Mouse (Mus musculus) induced T-regulatory cell, adult 2 months (primary cell): ENCODE results near the gene Akap2.
A peak's percentile ranks its signal among the peaks of the same experiment; 100 is the strongest.

Experiments used
- DNase-seq: peaks from one replicate; pipeline ENCODE4 v3.0.0-alpha.2; 2012; ENCODE audit warnings: low read depth

Gene Akap2

GRCm38 (mm10) chr4:57762424-57762823 lies 45.0 kb downstream of the Akap2 start:
- DNase-seq, result no peak

GRCm38 (mm10) chr4:57764392-57764791 lies 46.9 kb downstream of the Akap2 start:
- DNase-seq, result no peak

- DNase-seq, result no peak
Measured at GRCm38 (mm10) chr4:57764926-57765325, 47.5 kb downstream of the Akap2 start.

- DNase-seq, result no peak
Measured at GRCm38 (mm10) chr4:57765806-57766205, 48.3 kb downstream of the Akap2 start.

- DNase-seq, result no peak
Measured at GRCm38 (mm10) chr4:57769007-57769406, 51.5 kb downstream of the Akap2 start.

- DNase-seq, result no peak
Measured at GRCm38 (mm10) chr4:57770185-57770823, 52.8 kb downstream of the Akap2 start.

- no peak for DNase-seq
Measured at GRCm38 (mm10) chr4:57771558-57772219, 54.2 kb downstream of the Akap2 start.

GRCm38 (mm10) chr4:57772851-57773510 lies 55.5 kb downstream of the Akap2 start:
- no peak for DNase-seq

- DNase-seq, result no peak
Measured at GRCm38 (mm10) chr4:57774517-57774916, 57.1 kb downstream of the Akap2 start.

GRCm38 (mm10) chr4:57775582-57775981 lies 58.1 kb downstream of the Akap2 start:
- no peak for DNase-seq

- DNase-seq, result no peak
Measured at GRCm38 (mm10) chr4:57780403-57780802, 62.9 kb downstream of the Akap2 start.

GRCm38 (mm10) chr4:57780833-57781641 lies 63.6 kb downstream of the Akap2 start:
- no peak for DNase-seq

- DNase-seq, result peak; percentile 80
Measured at GRCm38 (mm10) chr4:57781994-57782393, 64.5 kb downstream of the Akap2 start.

- peak; percentile 48 for DNase-seq
Measured at GRCm38 (mm10) chr4:57782549-57783390, 65.3 kb downstream of the Akap2 start.

- no peak for DNase-seq
Measured at GRCm38 (mm10) chr4:57783391-57783770, 65.9 kb downstream of the Akap2 start.

GRCm38 (mm10) chr4:57783853-57784600 lies 66.6 kb downstream of the Akap2 start:
- no peak for DNase-seq

- DNase-seq, result peak; percentile 55
Measured at GRCm38 (mm10) chr4:57788709-57789108, 71.3 kb downstream of the Akap2 start.

GRCm38 (mm10) chr4:57789118-57789517 lies 71.7 kb downstream of the Akap2 start:
- DNase-seq, result no peak

- DNase-seq, result no peak
Measured at GRCm38 (mm10) chr4:57793989-57794388, 76.5 kb downstream of the Akap2 start.

GRCm38 (mm10) chr4:57794547-57794946 lies 77.1 kb downstream of the Akap2 start:
- DNase-seq, result no peak
